Mouse (Mus musculus) kidney, adult 2 months (tissue): ENCODE results near the gene Ttc36. TPM values are rescaled to one million over a fixed set of nuclear protein-coding genes. Genes with fewer than 3 reads are reported as not detected.

Experiments used
- DNase-seq: peaks from one replicate; pipeline ENCODE4 v3.0.0; 2021
- H3K27ac ChIP-seq: fragments of 200-500 bp; 2 replicates; pipeline ENCODE4 v1.5.1; 2012; ENCODE audit warnings: low read depth, low read length, control low read depth, inconsistent platforms; ENCODE audit not compliant: insufficient read depth
- H3K27me3 ChIP-seq: fragments of 200-500 bp; replicated peaks from 2 replicates; pipeline ENCODE4 v1.6.1; 2012; ENCODE audit warnings: mild to moderate bottlenecking, moderate library complexity, low read length, inconsistent platforms; ENCODE audit not compliant: control insufficient read depth, insufficient read depth
- H3K36me3 ChIP-seq: fragments of 200-500 bp; 2 replicates; pipeline ENCODE4 v1.6.1; 2012; ENCODE audit warnings: mild to moderate bottlenecking, moderate library complexity, low read length, inconsistent platforms; ENCODE audit not compliant: control insufficient read depth, insufficient read depth
- H3K4me1 ChIP-seq: fragments of 200-500 bp; 2 replicates; pipeline ENCODE4 v1.6.1; 2011; ENCODE audit warnings: low read length; ENCODE audit not compliant: control insufficient read depth, insufficient read depth
- H3K4me3 ChIP-seq: fragments of 200-500 bp; 2 replicates; pipeline ENCODE4 v1.5.1; 2011; ENCODE audit warnings: mild to moderate bottlenecking, low read depth, low read length, control low read depth; ENCODE audit not compliant: insufficient read depth
- CTCF ChIP-seq: fragments of 200-500 bp; conservative IDR thresholded peaks from 2 replicates; pipeline ENCODE4 v1.5.1; 2011; ENCODE audit warnings: low read depth, mild to moderate bottlenecking, control low read depth, low read length, moderate library complexity, mixed read lengths; ENCODE audit not compliant: insufficient read depth, insufficient read length
- POLR2A ChIP-seq: fragments of 200-500 bp; IDR thresholded peaks from one replicate; pipeline ENCODE4 v1.6.1; 2011; ENCODE audit warnings: low read depth, low read length, control low read depth
- WGBS: fragments of 180-500 bp; shearing (Covaris S2); methylation state at CpG from one replicate; pipeline ENCODE4 v1.1.7; 2018; 5-methylcytosine and 5-hydroxymethylcytosine counted together
- polyA plus RNA-seq: library from polyadenylated mRNA; depleted of rRNA; stranded (reverse); fragments of >200 nt; gene quantifications from 2 replicates; pipeline ENCODE4 v1.2.3, GENCODE M21; 2012

Gene Ttc36
- polyA plus RNA-seq, 1 experiment: 1,516 TPM

DNA sequence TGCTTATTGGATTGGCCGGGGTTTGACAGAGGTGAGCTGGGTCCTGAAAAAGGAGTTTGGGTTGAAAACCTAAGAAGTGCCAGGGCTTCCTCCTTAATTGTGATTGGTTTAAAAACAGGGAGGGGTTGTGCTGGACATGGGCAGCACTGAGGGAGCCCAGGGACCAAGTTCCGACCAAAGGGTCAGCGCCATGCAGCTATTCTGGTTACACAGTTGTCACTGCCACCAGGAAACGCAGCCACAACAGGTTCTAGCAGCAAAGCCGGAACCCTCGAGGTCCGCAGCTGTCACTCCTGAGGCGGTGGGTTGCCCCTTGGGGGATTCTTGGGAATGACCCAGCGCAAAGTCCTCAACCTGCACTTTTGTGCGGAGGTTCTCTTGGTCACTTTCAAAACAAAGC, 1.8 kb upstream of the Ttc36 start:
- peak overlapping the region; percentile 88 for H3K27ac ChIP-seq
- H3K36me3 ChIP-seq: peaks cover 8% of the 10 kb centered on the region; the same call in 1 of the 2 replicates
- WGBS: 70% methylated on average over 10 of the region's 10 CpGs
- no peaks in the 10 kb centered on the region for H3K27me3 ChIP-seq
- peak overlapping the region; percentile 7 for H3K4me3 ChIP-seq
- TF ChIP-seq POLR2A (no peak), CTCF (no peak)
- DNase-seq: peak; percentile 78
- H3K4me1 ChIP-seq: peaks cover 3% of the 10 kb centered on the region

DNA sequence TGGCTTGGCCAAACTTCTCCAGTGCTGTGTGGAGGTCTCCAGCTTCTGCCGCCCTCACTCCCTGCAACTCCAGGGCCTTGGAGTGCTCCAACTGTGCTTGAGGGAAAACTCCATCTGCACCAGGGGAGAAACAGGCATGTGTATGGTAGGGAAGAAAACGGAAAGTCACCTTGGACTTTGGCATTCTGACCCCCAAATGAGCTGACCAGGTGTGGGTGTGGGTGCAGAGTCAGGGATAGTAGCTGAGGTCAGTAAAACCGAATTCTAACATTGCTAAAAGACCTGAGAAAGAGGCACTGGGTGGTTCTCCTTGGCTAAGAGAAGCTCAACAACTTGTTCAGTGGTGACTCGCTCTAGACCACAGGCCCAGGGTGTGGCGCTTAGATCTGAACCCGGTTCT, 1.2 kb downstream of the Ttc36 start:
- WGBS: 50% methylated on average over 6 of the region's 6 CpGs
- Histone ChIP-seq H3K27me3 (no peaks in the 10 kb centered on the region), H3K27ac (peak overlapping the region; percentile 98), H3K4me1 (peaks cover 8% of the 10 kb centered on the region), H3K36me3 (peaks cover 6% of the 10 kb centered on the region; the same call in 1 of the 2 replicates), H3K4me3 (peak overlapping the region; percentile 46)
- peak; percentile 70 for DNase-seq
- TF ChIP-seq POLR2A (no peak), CTCF (no peak)

DNA sequence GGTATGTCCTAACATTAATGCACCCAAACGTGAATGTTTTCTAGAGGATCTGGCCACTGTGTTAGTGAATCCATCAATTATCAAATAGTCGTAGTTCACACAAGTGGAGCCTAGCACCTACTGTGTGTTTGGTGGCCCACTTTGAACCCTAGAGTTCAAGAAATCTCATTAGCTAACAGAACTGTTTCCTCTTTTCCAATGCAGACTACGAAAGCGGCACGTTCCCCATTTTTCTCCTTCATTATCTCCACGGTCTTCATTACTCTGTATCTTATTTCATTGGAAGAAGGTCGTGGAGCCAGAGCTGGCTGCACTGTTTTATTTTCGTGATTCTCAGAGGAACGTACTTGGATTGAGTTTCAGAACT, 2.9 kb downstream of the Ttc36 start:
- WGBS: 26% methylated on average over 9 of the region's 9 CpGs
- Histone ChIP-seq H3K36me3 (peaks cover 6% of the 10 kb centered on the region; the same call in 1 of the 2 replicates), H3K4me1 (peaks cover 8% of the 10 kb centered on the region), H3K4me3 (peak overlapping the region; percentile 66), H3K27me3 (no peaks in the 10 kb centered on the region), H3K27ac (peak overlapping the region; percentile 98)
- no peak for TF ChIP-seq POLR2A
- no peak for TF ChIP-seq CTCF
- DNase-seq: no peak

DNA sequence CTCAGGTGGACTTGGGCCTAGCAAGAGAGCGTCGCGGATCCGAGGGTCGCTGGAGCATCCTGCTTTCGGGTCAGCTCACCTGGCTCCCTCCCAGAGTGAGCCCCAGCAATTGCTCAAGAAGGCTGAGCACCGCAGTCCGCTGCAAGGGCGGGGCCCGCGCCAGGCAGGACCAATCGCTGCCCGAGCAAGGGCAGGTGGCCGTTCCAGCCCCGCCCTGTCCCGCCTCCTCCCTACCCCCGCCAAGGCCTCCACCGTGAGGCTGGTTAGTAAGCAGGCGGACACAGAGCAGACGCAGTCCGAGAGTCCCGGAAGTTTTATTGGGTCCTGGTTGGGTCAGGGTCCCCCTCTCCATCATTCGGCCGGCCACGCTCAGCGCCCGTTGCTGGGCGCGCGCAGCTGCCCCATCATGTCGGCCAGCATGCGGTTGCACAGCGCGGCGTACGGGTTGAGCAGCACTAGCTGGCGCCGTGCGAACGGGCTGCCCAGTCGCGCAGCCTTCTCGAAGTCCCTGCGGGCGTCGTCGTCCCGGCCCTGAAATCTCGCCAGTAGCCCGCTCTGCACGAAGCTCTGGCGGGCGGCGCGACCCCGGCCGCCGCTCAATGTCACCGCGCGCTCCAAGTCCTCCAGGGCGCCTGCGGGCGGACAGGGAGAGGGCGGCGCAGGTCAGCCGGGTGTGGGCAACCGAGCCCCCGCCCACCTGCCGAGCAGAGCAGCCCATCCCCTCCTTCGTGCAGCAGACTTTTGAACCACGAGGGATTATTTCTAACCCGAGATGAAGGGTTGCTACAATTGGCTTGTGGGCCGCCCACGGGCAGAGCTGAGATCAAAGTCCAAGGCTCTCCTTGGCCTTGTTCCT, 3.5 kb downstream of the Ttc36 start, which contains the start of gene Tmem25:
Gene Tmem25, minus strand, starts transcription at position 206 of the 856 bp plus-strand sequence.
- Histone ChIP-seq H3K27me3 (no peaks in the 10 kb centered on the region), H3K4me1 (peaks cover 8% of the 10 kb centered on the region), H3K4me3 (peak within 1 kb of the TSS; percentile 66), H3K27ac (peak within 1 kb of the TSS; percentile 98), H3K36me3 (peaks cover 6% of the 10 kb centered on the region; the same call in 1 of the 2 replicates)
- TF ChIP-seq POLR2A (peak; percentile 42), CTCF (no peak)
- under 1% methylated on average over 74 of the region's 75 CpGs for WGBS
- DNase-seq: peak; percentile 96

DNA sequence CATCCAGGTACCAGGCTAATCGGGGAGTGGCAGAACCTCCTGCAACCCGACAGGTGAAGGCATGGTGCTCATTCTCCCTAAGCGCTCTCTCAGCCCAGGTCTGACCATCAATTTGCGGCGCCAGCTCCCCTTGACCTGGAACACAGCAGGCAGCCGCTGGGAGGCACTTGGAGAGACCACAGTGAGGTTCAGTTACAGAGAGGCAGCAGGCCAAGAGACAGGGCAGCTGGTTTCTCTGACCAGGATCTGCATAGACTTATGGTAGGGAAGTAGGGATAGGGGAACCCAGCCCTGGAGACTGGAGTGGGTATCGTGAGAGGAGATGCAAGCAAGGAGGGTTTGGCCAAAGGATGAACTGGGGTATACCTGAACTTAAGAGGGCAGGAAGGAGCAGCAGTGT, 4.6 kb downstream of the Ttc36 start:
- Histone ChIP-seq H3K27ac (peak overlapping the region; percentile 67), H3K4me3 (peak overlapping the region; percentile 66), H3K4me1 (peaks cover 5% of the 10 kb centered on the region; the same call in 1 of the 2 replicates), H3K27me3 (no peaks in the 10 kb centered on the region), H3K36me3 (peaks cover 6% of the 10 kb centered on the region; the same call in 1 of the 2 replicates)
- TF ChIP-seq CTCF (no peak), POLR2A (no peak)
- DNase-seq: no peak
- 25% methylated on average over 7 of the region's 7 CpGs for WGBS

DNA sequence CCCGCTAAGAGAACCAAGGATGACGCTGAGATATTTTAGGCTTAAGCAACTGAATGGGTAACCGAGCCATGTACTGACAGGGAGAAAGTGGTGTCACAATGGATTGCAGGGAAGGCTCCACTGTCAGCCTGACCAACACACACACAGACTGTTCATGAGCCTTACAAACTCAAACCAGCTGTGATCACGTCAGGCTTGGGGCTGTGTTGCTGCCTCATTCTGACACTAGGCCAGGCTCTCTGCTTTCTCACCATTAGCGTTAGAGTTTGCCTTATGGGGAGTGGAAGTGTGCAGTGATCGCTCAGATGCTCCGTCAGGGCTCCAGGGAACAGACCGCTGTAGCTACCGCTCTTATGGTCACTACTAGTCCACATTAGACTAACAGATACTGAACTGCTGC, 10.0 kb downstream of the Ttc36 start:
- Histone ChIP-seq H3K4me3 (no peak overlapping the region), H3K4me1 (0 out of 2 replicates have a peak, but pooled peaks cover under 1% of the 10 kb centered on the region), H3K27me3 (no peaks in the 10 kb centered on the region), H3K36me3 (no peaks in the 10 kb centered on the region), H3K27ac (no peak overlapping the region)
- DNase-seq: no peak
- WGBS: 80% methylated on average over 9 of the region's 9 CpGs
- no peak for TF ChIP-seq POLR2A
- no peak for TF ChIP-seq CTCF

DNA sequence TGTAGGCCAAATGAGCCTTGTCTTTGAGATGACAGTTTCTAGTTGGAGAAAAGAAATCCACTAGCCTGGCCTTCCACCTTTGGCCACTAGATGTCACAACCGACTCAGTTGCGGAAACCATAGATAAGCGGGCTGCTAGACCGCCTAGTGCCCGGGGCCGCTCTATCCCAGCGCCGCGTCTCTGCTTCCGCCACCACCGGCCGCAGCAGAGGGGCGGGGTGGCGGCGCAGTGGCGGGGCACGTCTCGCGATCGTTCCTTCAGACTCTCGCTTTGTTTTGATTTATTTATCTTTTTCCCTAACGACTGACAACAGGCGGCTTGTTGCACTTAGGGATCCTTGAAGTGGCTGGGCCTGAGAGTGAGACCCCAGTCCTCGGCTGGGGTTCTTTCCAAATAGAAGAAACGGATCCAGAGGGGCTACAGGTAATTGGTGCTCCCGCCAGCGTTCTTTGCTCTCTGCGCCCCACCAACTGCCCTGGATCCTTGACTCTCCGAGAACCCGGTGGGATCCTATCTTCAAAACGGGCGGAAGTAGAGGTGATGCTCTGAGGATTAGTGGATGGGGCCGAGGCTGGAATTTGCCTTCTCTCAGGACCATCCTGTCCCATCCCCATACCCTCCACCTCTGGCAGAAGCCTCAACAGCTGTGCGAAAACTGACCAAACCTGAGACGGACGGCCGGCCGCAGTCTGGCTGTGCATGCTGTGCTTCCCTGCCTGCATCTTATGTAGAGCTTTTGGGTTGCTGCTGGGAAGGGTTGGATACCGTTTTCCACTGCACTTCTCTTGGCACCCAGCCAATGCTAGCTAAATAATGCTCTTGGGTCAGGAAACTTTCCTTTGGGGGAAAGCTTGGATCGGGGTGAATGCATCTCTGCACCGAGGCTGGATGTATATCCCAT, 29.9 kb downstream of the Ttc36 start:
- WGBS: under 1% methylated on average over 41 of the region's 41 CpGs
- Histone ChIP-seq H3K36me3 (no peaks in the 10 kb centered on the region), H3K4me3 (peak overlapping the region; percentile 90), H3K4me1 (no peaks in the 10 kb centered on the region), H3K27me3 (no peaks in the 10 kb centered on the region), H3K27ac (peak overlapping the region; percentile 71)
- peak; percentile 97 for DNase-seq
- TF ChIP-seq POLR2A (no peak), CTCF (peak; percentile 85)
